Mouse (Mus musculus) heart, adult 2 months (tissue): ENCODE measurements around the gene Ckm. TPM values are rescaled to one million over a fixed set of nuclear protein-coding genes. Genes with fewer than 3 reads are reported as not detected.

Experiments
- DNase-seq, 2 experiments: peaks; one replicate each; pipeline ENCODE4 v3.0.0; 2021
- H3K27ac ChIP-seq: fragments of 200-600 bp; 2 replicates; pipeline ENCODE4 v1.8.1; 2022
- H3K27me3 ChIP-seq: fragments of 200-500 bp; 2 replicates; pipeline ENCODE4 v1.6.1; 2012; ENCODE audit warnings: mild to moderate bottlenecking, low read length, inconsistent platforms, mixed read lengths; ENCODE audit not compliant: control insufficient read depth, insufficient read depth
- H3K36me3 ChIP-seq: fragments of 200-500 bp; 2 replicates; pipeline ENCODE4 v1.6.1; 2012; ENCODE audit warnings: low read length, inconsistent platforms; ENCODE audit not compliant: control insufficient read depth, insufficient read depth
- H3K4me1 ChIP-seq: fragments of 200-500 bp; 2 replicates; pipeline ENCODE4 v1.6.1; 2011; ENCODE audit warnings: low read length; ENCODE audit not compliant: control insufficient read depth, insufficient read depth
- H3K4me3 ChIP-seq: fragments of 200-600 bp; 2 replicates; pipeline ENCODE4 v1.8.1; 2022
- H3K79me2 ChIP-seq: fragments of 200-500 bp; replicated peaks from 2 replicates; pipeline ENCODE4 v1.6.1; 2012; ENCODE audit warnings: mild to moderate bottlenecking, inconsistent platforms, low read length, moderate library complexity, mixed read lengths; ENCODE audit not compliant: control insufficient read depth, insufficient read depth
- H3K9ac ChIP-seq: fragments of 200-500 bp; 2 replicates; pipeline ENCODE4 v1.6.1; 2012; ENCODE audit warnings: low read depth, mild to moderate bottlenecking, control low read depth, inconsistent platforms, low read length, mixed read lengths
- CTCF ChIP-seq: fragments of 200-600 bp; IDR thresholded peaks from 2 replicates; pipeline ENCODE4 v1.8.1; 2022; ENCODE audit warnings: antibody characterized with exemption, mild to moderate bottlenecking, moderate library complexity
- EP300 ChIP-seq: fragments of 200-500 bp; IDR thresholded peaks from 2 replicates; pipeline ENCODE4 v1.6.1; 2011; ENCODE audit warnings: low read depth, low read length, control low read depth; ENCODE audit not compliant: insufficient read depth
- POLR2A ChIP-seq: fragments of 200-500 bp; IDR thresholded peaks from 2 replicates; pipeline ENCODE4 v1.6.1; 2011; ENCODE audit warnings: mild to moderate bottlenecking, low read depth, low read length, control low read depth; ENCODE audit not compliant: insufficient read depth
- WGBS: fragments of 180-500 bp; shearing (Covaris S2); methylation state at CpG from one replicate; pipeline ENCODE4 v1.1.7; 2018; 5-methylcytosine and 5-hydroxymethylcytosine counted together
- intact Hi-C: fragments of 180-260 bp; cut with DNase I; formaldehyde crosslinking; loops from one replicate; pipeline ENCODE4 v1.15.1; 2025
- long read RNA-seq: library from polyadenylated mRNA; stranded (forward); transcript quantifications from one replicate; pipeline ENCODE4 v2.0.0, GENCODE M21; 2021
- polyA plus RNA-seq: library from polyadenylated mRNA; depleted of rRNA; stranded (reverse); fragments of >200 nt; gene quantifications from 2 replicates; pipeline ENCODE4 v1.2.3, GENCODE M21; 2012; rRNA removed
- total RNA-seq, 2 experiments: library from RNA; stranded (reverse); gene quantifications; 2 replicates each; pipeline ENCODE4 v1.2.3; 2021

The Ckm gene
- 1,000 to 10,000 TPM; 3,482 to 3,985 TPM for total RNA-seq
- polyA plus RNA-seq: 7,008 and 7,255 TPM in 2 replicates
- long read RNA-seq, transcript Ckm-203 (8 exons, 2,742 nt): major isoform, 5,966 of 6,305 reads
- long read RNA-seq, partial matches to known transcripts: 307 of 6,305 reads
- long read RNA-seq, other reads (novel, unspliced or antisense): 30 of 6,305 reads

DNA sequence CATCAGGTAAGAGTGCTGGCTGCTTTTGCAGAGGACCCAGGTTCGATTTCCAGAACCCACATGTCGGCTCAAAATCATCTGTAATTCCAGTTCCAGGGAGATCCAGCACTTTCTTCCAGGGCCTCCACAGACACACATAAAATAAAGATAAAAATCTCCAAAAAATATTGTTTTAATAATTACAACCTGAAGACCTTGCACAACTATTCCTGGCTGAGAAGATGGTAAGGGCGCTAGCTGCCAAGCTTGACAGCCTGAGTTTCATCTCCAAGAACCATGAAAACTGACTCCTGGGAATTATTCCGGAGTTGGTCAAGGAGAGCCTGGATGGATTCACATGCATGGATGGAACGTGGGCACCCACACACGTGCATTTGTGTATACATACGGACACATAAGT, at the start of gene Ckm:
TSS of gene Ckm (plus strand) at position 301 of the 400 bp plus-strand sequence.
- DNase-seq: no peak
- Histone ChIP-seq H3K4me3 (peak within 1 kb of the TSS; percentile 53), H3K79me2 (no peaks in the 10 kb centered on the region), H3K4me1 (no peaks in the 10 kb centered on the region; the same call in 1 of the 2 replicates), H3K27me3 (peaks cover 7% of the 10 kb centered on the region), H3K9ac (peak within 1 kb of the TSS; percentile 56), H3K27ac (no peak within 1 kb of the TSS), H3K36me3 (no peaks in the 10 kb centered on the region)
- TF ChIP-seq POLR2A: no peak
- no peak for TF ChIP-seq CTCF
- no peak for TF ChIP-seq EP300
- WGBS: 54% methylated on average over 7 of the region's 7 CpGs
- intact Hi-C loops: loop anchor here (5.0 kb wide), 1 partner anchor 298 kb away; no protein-coding TSS in a partner anchor

DNA sequence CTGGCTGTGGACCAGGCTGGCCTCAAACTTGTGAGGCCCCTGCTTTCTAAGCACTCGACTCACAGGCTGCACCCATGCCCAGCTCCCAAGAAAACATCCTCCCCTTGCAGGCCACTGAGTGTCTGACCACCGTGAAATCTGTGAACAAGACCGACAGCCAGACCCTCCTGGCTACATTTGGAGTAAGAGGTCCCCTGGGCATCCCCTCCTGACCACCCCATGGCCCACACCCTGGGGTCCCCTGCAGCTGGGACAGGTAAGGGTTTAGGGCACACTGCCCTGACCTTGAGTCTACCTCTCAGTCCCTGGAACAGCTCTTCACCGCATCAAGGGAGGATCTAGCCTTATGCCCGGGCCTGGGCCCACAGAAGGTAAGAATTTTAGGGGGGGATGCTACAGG, 49.6 kb upstream of the Ckm start:
- Histone ChIP-seq H3K4me3 (no peak overlapping the region), H3K27ac (no peak overlapping the region), H3K79me2 (no peaks in the 10 kb centered on the region), H3K36me3 (no peaks in the 10 kb centered on the region), H3K27me3 (no peaks in the 10 kb centered on the region), H3K9ac (no peak overlapping the region), H3K4me1 (peaks cover 1% of the 10 kb centered on the region; the same call in 1 of the 2 replicates)
- WGBS: 88% methylated on average over 5 of the region's 5 CpGs
- DNase-seq: no peak
- intact Hi-C loops: no loop called here
- TF ChIP-seq CTCF: no peak
- no peak for TF ChIP-seq POLR2A
- no peak for TF ChIP-seq EP300

DNA sequence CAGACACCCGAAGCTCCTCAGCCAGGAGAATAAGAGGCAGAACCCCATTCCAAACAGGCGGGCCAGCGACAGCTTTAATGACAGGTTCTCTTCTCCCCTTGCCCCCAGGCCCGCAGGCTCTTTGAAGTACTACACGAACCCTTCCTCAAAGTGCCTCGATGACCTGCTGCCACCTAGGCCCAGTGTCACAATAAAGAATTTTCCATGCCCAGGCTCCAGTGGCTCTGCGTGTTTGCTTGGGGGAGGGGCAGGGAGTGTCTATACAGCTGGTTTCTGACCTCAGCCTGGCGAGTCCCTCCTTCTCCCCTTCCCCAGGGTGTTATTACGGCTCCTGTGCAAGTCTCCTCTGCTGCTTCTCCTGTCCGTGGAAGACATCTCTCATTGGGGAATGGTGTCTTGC, 48.3 kb upstream of the Ckm start:
- Histone ChIP-seq H3K79me2 (no peaks in the 10 kb centered on the region), H3K4me1 (peaks cover 1% of the 10 kb centered on the region; the same call in 1 of the 2 replicates), H3K27me3 (no peaks in the 10 kb centered on the region), H3K9ac (no peak overlapping the region), H3K4me3 (no peak overlapping the region), H3K36me3 (no peaks in the 10 kb centered on the region), H3K27ac (no peak overlapping the region)
- intact Hi-C loops: no loop called here
- no peak for TF ChIP-seq CTCF
- no peak for DNase-seq
- 72% methylated on average over 10 of the region's 10 CpGs for WGBS

DNA sequence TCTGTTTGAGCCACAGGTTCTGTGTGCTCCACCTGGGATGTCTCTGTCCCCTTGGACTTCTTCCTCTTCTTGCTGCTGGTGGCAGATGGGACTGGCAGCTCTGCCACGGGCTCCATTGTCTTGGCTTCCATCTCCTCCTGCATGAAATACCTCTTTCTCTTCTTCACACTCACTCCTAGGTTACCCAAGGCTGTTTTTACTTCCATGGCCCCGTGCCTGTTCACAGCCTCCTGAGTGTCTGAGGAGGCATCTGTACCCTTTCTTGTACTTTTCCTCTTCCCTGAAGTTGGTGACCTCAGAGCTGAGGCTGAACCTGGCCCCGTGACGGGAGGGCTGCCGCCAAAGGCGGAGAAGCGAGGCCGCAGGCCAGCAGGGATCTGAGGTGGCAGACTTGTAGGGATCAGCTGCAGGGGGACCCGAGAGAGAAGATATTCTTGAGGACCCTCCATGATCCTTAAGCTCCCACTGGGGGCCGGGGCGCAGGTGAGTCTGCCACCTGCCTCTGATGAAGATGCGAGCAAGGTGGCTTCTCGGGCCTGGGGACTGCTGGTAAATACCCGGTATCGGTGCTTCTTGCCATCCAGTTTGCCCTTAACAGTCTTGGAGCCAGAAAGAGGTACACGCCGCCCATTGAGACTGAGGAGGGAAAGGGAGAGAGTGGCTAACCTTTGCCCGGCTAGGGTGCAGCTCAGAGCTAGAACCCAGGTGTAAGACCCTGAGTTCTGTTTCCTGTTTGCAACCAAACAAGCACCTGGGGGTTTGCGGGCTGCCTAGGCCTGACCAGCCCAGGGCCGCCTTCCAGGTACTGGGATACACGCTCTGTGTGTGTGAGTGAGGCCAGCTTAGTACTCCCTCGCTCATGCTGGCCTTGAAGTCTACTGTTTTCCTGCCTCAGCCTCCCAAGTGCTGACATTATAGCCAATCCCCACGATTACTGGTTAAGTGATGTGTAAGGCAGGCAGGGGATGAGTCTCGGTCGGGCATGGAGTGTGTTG, 46.9 kb upstream of the Ckm start:
- H3K36me3 ChIP-seq: no peaks in the 10 kb centered on the region
- no peak overlapping the region for H3K9ac ChIP-seq
- H3K4me1 ChIP-seq: peaks cover 4% of the 10 kb centered on the region
- intact Hi-C loops: no loop called here
- no peaks in the 10 kb centered on the region for H3K79me2 ChIP-seq
- no peaks in the 10 kb centered on the region for H3K27me3 ChIP-seq
- no peak overlapping the region for H3K4me3 ChIP-seq
- no peak for TF ChIP-seq EP300
- TF ChIP-seq POLR2A: no peak
- no peak for TF ChIP-seq CTCF
- 88% methylated on average over 25 of the region's 25 CpGs for WGBS
- no peak overlapping the region for H3K27ac ChIP-seq
- DNase-seq: no peak

DNA sequence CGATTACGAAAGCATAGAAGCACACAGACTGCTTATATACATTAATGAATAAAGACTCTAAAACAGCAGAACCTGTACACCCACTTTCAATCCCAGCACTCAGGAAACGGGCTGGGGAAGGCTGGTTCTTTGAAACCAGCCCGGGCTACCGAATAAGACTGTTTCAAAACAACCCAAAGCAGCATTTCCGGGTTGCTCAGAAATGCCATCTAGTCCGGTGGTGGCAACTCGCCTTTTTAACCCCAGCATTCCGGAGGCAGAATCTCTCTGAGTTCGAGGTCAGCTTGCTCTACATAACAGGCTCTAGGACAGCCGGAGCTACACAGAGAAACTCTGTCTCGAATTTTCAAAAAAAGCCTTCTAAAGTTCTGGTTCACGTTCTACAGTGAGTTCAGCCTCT, 45.9 kb upstream of the Ckm start:
- H3K79me2 ChIP-seq: no peaks in the 10 kb centered on the region
- TF ChIP-seq CTCF (no peak), POLR2A (no peak), EP300 (no peak)
- H3K9ac ChIP-seq: no peak overlapping the region
- peaks cover 9% of the 10 kb centered on the region for H3K4me1 ChIP-seq
- H3K4me3 ChIP-seq: peak overlapping the region; percentile 77
- DNase-seq: no peak
- intact Hi-C loops: no loop called here
- H3K27me3 ChIP-seq: no peaks in the 10 kb centered on the region
- no peaks in the 10 kb centered on the region; the same call in 1 of the 2 replicates for H3K36me3 ChIP-seq
- H3K27ac ChIP-seq: no peak overlapping the region; the same call in 1 of the 2 replicates
- WGBS: 16% methylated on average over 13 of the region's 13 CpGs

DNA sequence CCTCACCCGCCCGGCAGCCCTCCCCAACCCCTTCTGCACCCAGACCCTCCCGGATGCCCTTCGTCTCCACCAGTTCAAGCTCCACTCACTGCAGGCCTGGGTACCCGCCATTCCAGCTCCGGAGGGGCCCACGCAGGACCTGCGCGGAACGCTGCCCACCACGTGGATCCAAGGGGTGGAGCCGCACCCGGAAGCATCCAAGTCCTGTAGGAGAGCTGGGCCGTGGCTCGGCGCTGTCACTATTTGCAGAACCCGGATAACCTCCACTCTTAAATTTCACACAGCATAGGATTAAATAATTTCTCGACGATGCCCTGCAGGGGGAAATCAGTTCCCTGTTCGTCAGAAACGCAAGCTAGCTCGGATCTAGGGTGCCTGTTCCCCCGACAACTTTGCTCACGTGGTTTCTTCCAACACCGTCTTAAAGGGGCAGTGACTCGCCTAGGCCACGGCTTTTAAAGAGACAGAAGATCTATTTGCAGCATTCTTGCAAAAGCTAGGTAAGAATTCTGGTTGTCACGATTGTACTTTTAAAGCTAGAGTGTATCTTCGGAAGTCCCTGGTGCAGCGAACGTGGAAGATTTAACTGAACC, 45.2 kb upstream of the Ckm start, which contains the start of the genes Cd3eap and Ppp1r13l:
TSS of gene Cd3eap (minus strand) at position 185 of the 593 bp plus-strand sequence.
TSS of gene Ppp1r13l (plus strand) at position 451 of the 593 bp plus-strand sequence.
- intact Hi-C loops: no loop called here
- Histone ChIP-seq H3K36me3 (no peaks in the 10 kb centered on the region; the same call in 1 of the 2 replicates), H3K4me3 (peak within 1 kb of the TSS; percentile 77), H3K4me1 (peaks cover 9% of the 10 kb centered on the region), H3K27ac (peak within 1 kb of the TSS; percentile 93), H3K79me2 (no peaks in the 10 kb centered on the region), H3K9ac (peak within 1 kb of the TSS; percentile 71), H3K27me3 (no peaks in the 10 kb centered on the region)
- WGBS: under 1% methylated on average over 31 of the region's 31 CpGs
- peak; percentile 90 for DNase-seq
- peak; percentile 59 for TF ChIP-seq POLR2A
- no peak for TF ChIP-seq CTCF
- TF ChIP-seq EP300: peak; percentile 79; the same call in 1 of the 2 replicates
